Mouse (Mus musculus) Muller cell, postnatal 12 days (primary cell): ENCODE results near the gene Matk.

Experiments
- DNase-seq: peaks from one replicate; pipeline ENCODE4 v3.0.0-alpha.2; 2015; ENCODE audit errors: inconsistent ontology term

The Matk gene

DNA sequence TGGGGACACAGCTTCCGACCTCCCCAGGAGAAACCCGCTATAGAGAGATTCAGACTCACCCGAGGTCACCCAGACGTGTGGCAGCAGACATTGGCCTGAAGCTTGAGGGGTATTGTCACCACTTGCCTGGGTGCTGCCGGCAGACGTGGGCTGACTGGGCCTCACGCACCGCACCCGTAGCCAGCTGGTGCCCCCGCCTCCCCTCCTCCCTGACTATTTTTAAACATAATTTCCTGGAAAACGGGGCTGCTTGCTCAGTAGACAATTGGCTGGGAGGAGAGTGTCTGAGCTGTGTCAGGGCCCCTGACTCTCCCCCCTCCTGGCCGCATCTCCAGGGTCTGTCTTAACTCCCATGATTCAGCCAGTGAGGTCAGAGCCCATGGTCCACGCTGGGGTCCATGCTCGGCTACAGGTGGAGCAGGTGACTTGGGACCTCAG, 50.1 kb downstream of the Matk start:
- no peak for DNase-seq

DNA sequence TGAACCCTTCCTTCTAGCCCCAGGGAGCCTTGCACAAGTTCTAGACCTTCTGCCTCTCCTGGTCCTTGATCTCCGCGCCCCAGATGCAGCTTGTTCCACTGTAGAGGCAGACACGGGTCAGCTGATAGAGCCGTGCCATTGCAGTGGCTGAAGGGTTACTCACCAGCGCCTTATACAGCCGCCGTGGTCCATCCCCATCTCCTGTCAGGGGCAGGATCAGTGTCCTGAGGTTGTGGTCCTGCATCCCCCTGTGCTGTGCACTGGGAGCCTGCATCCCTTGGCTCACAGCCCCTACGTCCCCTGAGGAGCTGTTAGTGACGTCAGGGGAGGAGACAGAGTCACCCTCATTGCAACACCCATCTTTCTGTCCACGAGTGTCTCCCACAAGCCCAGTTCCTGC, 50.5 kb downstream of the Matk start:
- no peak for DNase-seq

DNA sequence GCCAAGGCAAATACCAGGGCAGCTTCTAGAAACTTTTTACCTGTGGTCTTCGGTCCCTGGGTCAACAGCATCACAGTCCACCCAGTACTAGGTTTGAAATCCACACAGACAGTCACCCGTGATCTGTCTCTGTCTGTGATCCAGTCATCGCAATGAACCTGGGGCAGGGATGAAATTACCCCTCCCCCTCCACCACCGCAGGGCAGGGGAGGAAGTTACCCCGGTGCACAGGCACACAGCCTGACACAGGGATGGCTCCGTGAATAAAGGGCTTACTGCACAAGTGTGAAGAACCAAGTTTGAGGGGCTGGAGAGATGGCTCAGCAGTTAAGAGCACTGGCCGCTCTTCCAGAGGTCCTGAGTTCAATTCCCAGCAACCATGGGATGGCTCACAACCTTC, 51.0 kb downstream of the Matk start:
- no peak for DNase-seq

DNA sequence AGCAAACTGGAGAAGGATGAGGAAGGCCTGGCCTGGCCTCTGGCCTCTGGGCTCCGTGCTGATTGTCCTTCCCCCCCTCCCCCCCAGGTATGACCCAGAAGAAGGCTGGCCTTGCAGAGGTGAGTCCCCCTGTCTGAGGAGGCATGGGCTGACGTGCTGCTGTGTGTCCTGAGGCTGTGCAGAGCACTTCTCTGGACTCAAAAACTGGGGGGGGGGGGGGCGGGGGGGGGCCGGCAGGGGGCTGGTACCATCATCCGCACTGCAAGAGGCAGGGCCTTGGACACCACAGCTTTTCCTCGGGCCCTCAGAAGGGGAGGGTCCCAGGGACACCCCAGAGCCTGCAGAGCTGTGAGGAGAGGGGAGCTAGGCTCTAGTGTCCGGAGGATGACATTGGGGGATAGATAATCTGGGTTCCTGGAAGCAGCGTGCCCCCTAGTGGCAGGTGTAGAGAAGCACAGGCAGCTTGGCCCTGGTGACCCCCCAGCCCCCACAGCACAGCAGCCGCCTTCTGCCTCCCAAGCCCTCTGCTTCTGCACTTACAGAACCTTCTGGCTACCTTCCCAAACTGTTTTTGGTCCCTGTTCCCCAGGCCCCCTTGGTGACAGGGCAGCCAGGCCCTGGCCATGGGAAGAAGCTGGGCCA, 52.0 kb downstream of the Matk start:
- DNase-seq, result peak; percentile 59

DNA sequence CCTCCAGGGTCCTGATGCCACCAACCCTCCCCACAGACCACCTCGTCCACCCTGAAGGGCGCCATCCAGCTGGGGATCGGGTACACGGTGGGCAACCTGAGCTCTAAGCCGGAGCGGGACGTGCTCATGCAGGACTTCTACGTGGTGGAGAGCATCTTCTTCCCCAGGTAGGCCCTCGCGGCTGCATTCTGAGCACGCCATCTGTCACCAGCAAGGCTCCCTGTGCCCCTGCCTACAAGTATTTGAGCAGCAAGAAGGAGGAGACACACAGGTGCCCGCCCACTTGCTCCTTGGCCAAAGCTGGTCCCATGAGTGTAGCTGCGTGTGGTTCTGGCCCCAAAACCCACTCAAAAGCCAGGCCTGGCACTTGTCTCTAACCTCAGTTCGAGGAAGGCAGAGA, 52.9 kb downstream of the Matk start:
- no peak for DNase-seq

DNA sequence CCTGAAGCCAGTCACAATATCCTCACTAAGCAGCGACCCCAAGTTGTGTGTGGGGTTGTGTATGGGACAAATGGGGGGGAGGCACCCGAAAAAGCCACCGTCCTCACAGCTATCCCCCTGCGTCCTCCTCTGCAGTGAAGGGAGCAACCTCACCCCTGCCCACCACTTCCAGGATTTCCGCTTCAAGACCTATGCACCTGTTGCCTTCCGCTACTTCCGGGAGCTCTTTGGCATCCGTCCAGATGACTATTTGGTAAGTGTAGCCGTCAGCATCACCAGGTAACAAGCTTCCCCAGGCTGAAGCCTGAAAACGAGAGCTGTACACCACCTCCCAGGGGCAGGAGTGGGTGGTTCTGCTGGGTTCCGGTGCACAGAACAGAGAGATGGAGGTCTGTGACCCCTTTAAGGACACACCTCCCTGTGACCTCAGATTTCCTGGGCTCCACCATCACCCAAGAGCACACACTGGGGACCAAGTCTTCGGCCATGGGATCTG, 53.5 kb downstream of the Matk start:
- DNase-seq, result no peak

DNA sequence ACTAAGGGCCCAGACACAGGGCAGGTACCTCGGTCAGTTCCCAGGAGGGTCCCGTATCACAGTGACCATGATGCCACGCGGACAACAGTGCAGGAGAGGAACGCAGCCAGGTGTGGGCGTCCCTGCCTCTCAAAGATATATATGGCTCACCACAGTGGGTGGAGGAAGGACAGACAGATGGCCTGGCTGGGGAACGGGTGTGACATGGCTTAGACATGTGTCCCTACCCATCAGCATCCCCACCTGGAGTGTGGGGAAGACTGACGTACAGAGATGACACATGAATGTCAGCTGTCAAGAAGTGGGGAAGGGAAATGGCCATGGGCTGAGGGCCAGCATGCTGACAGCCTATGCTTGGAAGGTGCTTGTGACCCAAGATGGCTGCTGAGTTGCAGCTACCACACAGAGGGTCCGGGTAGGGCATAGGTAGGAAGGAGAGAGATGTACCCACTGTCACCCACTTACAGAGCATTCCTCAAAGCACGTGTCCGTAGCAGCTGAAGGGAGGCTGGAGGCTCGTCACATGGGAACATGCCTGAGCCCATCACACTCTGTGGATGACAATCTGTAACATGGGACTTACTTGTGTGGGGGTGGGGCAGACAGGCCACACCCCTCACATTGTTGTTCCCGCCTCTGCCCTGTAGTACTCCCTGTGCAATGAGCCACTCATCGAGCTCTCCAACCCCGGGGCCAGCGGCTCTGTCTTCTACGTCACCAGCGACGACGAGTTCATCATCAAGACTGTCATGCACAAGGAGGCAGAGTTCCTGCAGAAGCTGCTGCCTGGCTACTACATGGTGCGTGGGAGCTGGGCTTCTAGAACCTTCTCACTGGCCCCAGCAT, 54.3 kb downstream of the Matk start:
- no peak for DNase-seq

DNA sequence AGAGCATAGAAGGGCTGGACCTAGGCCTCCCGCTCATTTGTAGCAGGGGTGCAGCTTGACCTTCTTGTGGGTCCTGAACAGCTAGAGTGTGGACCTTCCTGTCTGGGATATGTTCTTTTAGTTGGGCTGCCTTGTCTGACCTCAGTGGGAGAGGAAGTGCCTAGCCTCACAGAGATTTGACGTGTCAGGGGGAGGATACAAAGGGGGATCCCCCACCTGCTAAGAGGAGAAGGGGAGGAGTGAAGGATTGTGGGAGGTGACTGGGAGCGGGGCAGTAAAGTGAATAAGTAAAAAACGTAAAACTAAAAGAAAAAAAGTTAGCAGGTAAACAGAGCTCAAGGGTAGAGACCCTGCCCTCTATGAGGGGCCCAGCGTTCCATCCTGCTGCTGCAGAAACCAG, 56.8 kb downstream of the Matk start:
- DNase-seq, result no peak
